Mouse (Mus musculus) kidney, adult 8-10 months (tissue): ENCODE measurements around the gene Kifc3.
"Not testable (repeated sequence)": the region's sequence is repeated elsewhere in the genome, so short reads cannot be mapped to it uniquely, and the experiment has no call there.

Source experiments
- DNase-seq, 2 experiments: peaks; one replicate each; pipeline ENCODE4 v3.0.0; 2022

The Kifc3 gene

DNA sequence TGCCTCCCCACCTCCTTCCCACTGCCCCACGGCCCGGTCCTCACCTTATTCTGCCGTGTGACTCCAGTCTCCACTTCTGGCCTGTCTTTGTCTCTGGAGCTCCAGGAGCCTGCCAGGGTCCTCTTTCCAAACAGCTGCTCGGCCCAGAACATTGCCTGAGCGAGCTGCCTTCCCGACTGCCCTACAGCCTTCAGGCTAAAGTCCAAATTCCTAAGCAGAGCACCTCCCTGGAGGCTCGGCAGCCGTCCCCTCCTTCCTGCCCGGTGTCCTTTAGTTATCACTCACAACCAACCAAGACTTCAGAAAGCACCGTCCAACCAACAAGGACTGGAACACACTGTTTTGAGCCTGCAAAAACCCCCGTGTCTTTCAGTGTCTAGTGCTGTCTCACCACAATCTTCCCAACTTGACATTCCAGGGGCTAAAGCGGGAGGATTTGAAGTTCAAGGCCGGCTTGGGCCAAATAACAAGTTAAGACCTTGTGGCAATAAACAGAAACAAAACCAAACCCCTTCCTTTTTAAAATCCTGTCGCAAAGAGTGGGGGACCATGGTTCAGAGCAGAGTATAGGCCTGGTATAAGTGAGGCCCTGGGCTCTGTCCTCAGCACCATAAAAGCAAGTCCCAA lies at the start of gene Kifc3:
Gene Kifc3 (minus strand): TSS at position 164 of the 627 bp plus-strand sequence.
- DNase-seq: peak; percentile 84 to 88

GRCm38 (mm10) chr8:95252056-95252455 lies 49.4 kb upstream of the Kifc3 start:
- DNase-seq: no peak

DNA sequence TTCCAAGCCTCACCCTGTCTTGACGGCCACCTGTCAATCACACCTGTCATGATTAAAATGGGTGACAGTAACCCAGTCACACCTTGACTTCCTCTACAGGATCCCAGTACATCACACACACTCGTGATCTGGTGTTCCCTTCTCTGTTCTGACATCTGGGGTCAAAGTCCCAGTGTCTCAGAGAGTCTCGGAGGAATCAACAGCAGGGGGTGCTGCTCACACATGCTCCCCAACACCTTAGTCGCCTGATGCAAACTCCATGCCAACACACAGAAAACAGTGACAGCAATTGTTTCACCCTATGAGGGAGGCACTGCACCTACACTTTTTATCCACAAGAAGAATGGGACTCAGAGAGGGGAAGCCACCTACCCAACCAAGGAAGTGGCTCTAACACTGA lies 47.2 kb upstream of the Kifc3 start:
- DNase-seq: peak; percentile 24 to 48

GRCm38 (mm10) chr8:95247277-95247676 lies 44.7 kb upstream of the Kifc3 start:
- DNase-seq: no peak

GRCm38 (mm10) chr8:95245180-95245579 lies 42.6 kb upstream of the Kifc3 start:
- peak; percentile 39 to 50 for DNase-seq

DNA sequence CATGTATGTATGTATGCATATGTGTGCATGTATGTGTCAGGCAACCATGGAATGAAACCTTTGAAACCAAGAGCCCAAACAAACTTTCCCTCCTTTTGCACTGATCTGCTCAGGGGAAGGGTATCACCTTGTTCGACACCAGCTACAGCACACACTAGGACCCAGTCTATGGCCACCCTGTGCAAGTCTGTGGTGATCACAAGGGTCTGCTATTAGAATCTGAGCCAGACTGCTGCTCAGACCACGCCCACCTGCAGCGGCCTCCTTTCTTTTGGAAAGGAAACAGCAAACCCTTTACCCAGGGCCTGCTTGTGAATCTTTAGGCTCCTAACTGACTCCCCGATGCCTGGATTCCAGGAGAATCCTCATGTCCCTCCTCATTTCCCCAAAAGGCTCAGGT lies 41.2 kb upstream of the Kifc3 start:
- DNase-seq: no peak

GRCm38 (mm10) chr8:95242826-95243571 lies 40.4 kb upstream of the Kifc3 start:
- peak; percentile 23 to 45 for DNase-seq

- no peak for DNase-seq
Observed at GRCm38 (mm10) chr8:95242099-95242825, 39.6 kb upstream of the Kifc3 start.

DNA sequence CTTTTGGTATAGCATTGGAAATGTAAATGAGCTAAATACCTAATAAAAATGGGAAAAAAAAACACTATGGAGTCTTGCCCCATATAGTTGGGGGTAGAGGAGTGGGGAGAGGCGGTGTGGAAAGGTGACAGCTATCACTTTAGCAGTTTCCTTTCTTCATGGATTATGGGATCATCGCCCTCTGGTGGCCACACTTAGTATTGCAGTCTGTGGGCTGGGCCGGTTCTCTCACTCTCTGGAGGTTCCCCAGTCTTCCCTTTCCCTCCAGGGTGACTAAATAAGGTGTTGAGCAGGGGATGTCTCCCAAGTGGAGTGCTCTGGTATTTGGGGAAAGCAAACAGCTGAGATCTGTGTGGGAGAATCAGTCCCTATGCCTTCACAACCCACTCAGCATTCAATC lies 33.1 kb upstream of the Kifc3 start:
- peak; percentile 31 to 81 for DNase-seq

DNA sequence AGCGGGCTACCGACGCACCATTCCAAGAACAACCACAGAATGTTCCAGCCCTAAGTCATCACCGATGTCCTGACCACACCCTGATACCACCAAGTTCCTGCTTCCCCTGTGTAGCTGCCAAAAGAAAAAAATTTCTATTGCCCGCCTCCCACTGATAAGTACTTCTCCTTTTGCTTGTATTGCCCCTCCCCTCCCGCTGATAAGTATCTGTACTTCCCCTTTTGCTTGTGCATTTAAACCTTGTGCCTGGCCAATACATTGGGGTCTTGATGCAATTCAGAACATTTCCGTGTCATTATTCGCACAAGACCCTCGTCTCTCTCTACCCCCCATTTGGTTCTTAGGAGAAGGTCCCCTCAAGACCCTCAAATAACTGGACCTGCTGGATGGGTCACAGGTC lies 27.5 kb upstream of the Kifc3 start:
- DNase-seq: not testable (repeated sequence)

DNA sequence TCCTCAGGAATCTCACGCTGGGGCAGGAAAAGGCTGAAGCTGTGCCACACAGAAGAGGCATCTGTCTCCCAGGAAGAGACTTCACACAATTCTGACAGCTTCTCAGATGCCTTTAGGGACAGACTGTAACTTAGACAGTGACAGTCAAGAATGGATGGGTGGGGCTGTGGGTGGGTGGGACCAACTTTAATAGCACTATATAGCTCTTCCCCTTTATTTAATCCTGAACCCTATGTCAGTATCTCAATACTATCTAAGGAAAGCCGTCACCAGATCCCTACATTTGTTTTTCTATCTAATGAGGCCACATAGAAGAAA lies 24.5 kb upstream of the Kifc3 start:
- DNase-seq: no peak

GRCm38 (mm10) chr8:95226251-95227150 lies 23.9 kb upstream of the Kifc3 start:
- DNase-seq: no peak

- DNase-seq: no peak
Observed at GRCm38 (mm10) chr8:95223969-95224368, 21.4 kb upstream of the Kifc3 start.

GRCm38 (mm10) chr8:95221045-95221444 lies 18.4 kb upstream of the Kifc3 start:
- DNase-seq: no peak

DNA sequence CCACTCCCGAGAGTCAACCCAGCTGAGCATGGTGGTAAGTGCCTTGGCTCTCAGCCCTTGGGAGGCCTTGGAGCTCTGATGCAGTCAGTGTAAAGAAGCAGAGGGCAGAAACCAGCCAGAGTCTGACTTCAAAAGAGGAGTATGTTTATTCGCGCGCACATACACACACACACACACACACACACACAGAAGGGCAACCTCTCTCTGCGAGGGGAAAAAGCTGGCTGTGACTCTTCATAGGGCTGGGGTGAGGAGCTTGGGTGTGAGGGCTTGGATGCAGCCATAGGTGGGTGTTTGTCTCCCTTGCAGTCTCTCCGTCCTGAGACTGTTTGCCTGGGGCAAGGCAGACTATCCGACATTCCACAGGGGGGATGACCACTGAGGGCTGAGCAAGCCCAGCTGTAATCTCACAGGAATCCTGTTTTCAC lies 18.0 kb upstream of the Kifc3 start:
- no peak for DNase-seq

- DNase-seq: no peak
Observed at GRCm38 (mm10) chr8:95219623-95220022, 17.0 kb upstream of the Kifc3 start.

DNA sequence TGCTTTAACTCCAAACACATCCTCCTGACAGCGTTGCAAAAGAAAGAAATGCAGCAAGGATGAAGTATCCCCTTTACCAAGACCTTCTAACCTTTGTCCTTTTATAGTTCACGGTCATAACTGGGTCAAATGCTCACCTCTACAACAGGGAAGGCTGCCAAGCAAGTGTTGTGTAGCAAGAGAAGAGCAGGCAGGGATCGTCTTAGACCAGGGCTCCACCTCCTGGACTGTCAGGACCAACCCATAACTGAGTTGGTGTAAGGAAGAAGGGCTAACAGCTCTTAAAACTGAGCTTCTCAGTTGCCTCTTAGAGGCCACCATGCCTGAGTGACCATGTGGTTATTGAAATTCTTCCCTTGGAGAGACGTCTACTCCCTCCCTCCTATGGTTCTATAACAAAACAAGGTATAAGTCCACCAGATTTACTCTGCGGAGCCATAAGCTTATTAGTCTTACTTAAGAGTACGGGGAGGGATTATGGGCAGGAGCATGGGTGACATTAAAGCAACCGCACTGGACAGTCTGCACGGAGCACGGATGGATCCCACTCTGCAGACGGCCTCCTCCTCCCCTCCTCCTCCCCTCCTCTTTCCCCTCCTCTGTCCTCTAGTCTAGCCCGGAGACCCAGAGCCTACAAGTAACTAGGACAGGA lies 13.2 kb upstream of the Kifc3 start:
- no peak for DNase-seq

DNA sequence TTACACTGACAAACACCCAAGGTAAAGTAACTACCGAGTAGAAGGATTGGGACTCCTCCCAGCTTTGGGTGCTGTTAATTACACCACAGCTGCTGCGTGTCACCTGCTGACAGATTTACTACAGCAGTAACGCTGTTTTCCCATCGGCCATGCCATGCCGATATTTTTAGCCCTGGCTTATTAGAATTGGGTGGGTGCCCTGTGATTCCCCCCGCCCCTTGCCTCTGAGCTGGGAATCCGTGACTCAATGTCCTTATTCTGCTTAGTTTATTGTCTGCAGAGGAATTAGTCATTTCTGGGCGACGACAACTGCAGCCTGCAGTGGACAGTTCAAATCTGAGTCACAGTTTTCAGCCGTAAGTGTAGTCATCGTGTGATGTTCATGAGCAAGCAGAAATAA lies 7.3 kb upstream of the Kifc3 start:
- no peak for DNase-seq

DNA sequence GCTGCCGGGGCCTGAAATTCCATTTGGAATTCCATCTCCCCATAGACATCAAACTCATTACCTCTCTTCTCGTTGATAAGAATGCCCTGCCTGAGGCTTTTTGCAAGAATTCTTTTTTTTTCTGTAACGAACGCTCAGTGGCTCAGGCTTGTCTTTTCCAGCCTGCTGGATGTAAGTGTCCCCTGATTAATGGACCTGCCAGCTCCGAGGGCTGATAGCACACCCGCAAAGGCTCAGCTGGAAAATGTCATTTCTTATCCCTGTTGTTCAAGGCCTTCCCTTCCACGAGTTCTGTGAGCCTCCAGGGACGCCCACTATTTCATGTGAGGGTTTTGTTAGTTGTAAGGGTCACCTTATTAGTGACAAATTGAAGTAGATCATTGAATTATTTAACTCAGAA lies 3.3 kb upstream of the Kifc3 start:
- no peak for DNase-seq

DNA sequence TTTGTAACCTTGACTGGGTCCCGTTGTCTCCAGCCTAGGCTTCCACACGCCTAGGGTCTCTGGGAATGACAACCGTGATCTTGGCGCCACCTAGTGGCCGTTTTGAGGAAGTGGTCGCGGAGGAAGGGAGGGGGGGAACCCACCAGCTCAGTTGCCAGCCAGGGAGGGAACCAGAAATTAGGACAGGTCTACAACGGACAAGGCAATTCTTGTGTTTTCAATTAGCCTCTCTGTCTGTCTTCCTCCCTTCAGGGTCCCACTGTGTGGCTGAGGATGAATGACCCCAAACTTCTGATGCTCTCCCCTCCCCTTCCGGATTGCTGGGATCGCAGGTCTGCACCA lies 1.4 kb upstream of the Kifc3 start:
- peak; percentile 48 to 78 for DNase-seq

GRCm38 (mm10) chr8:95203326-95204038 lies 870 bp upstream of the Kifc3 start:
- DNase-seq: no peak

DNA sequence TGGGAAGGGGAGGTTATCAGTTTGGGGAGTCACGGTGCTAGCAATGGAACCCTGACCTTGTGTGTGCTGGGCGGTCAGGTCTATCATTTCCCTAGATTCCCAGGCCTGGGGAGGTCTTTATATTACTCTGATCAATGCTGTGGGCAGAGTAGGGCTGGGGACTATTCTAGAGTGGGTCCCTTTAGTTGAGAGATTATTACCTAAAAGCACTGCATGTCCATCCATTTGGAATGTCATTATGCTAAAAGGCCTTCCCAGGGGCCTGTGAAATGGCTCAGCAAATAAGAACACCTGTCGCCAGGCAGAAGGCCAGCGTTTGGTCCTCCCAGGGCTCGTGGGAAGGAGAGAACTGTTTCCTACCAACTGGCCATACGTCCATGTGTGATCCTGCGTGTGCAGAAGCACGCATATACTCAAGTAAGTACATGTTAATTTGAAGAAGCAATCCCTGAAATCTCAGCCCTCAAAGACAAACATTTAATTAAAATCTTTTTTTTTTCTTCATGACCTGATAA lies 499 bp downstream of the Kifc3 start:
- peak; percentile 42 to 47 for DNase-seq
